Comparison of ENCODE assay signal across 27 mouse cellular contexts in the genomic region with DNA sequence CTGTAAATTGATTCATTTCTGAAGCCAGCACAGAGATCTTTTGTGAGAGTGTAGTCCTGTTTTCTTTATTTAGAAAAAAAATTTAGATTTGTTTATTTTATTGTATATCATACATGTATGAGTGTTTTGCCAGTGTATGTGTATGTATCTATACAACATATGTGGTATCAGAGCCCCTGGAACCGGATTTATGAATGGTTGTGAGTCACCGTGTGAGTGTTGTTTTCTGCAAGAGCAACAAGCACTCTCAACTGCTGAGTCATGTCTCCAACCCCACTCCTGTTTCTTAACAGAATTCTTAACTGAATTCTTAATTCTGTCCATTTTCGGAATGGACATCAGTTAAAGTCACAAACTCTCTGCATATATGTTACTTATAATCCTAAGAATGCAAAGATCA. TPM values are rescaled to one million over a fixed set of nuclear protein-coding genes. Genes with fewer than 3 reads are reported as not detected.
DNase-seq lines count a peak whose midpoint lies in the region; TF ChIP-seq lines count a peak whose summit lies in the region.
"Had no signal": no experiment of that assay in that cellular context is flagged by ENCODE, and none has a peak within 500 bp of the region (broad histone marks: within the 10 kb centered on the region; RNA-seq: fewer than 3 reads in every experiment).

No protein-coding gene starts in this region.

- no peaks in the 10 kb centered on the region for H3K27me3 ChIP-seq in C2C12 (ENCODE audit: control insufficient read depth, insufficient read depth, insufficient read length)
- H3K27me3 ChIP-seq: embryonic facial prominence, embryonic 13.5 days; embryonic facial prominence, embryonic 15.5 days; forebrain, embryonic 13.5 days; forebrain, embryonic 15.5 days had no signal

- no peaks in the 10 kb centered on the region for H3K36me3 ChIP-seq in C2C12 (ENCODE audit: control insufficient read depth, insufficient read depth)
- H3K36me3 ChIP-seq: embryonic facial prominence, embryonic 13.5 days; embryonic facial prominence, embryonic 15.5 days; forebrain, embryonic 15.5 days had no signal

- H3ac ChIP-seq in C2C12 (ENCODE audit: control insufficient read depth, insufficient read length, low read depth): no peak overlapping the region

- H3K4me3 ChIP-seq in C2C12 (ENCODE audit: insufficient read depth, poor library complexity, severe bottlenecking): no peak overlapping the region
- H3K4me3 ChIP-seq: embryonic facial prominence, embryonic 13.5 days; embryonic facial prominence, embryonic 15.5 days; erythroblast, embryonic 14.5 days; forebrain, embryonic 13.5 days; forebrain, embryonic 15.5 days had no signal

- no peak for TF ChIP-seq CTCF in C2C12 (IDR thresholded peaks at IDR 0.05; ENCODE audit: control insufficient read depth, insufficient read depth, insufficient read length)

- DNase-seq in adrenal gland, adult 2 months: peak; percentile 4
- no peak for DNase-seq in adrenal gland, adult 8-10 months
- peak; percentile 60 for DNase-seq in 3T3-L1 (ENCODE audit: low read depth, low spot score)
- DNase-seq in brain, adult 2 months (ENCODE audit: low read depth, low spot score): peak; percentile 20
- no peak for DNase-seq in right cerebral cortex, postnatal 4 days
- no peak for DNase-seq in spleen, adult 12 weeks (ENCODE audit: low spot score)
- no peak for DNase-seq in cerebellum, postnatal 36 days
- DNase-seq: adrenal gland, postnatal 14 days; adrenal gland, postnatal 36 days; B cell, adult 2 months; cerebellum, adult 11 months; cerebellum, adult 18-20 months; cerebellum, adult 8-10 months; cerebellum, postnatal 10 days; cerebellum, postnatal 25 days; embryo, embryonic 11 days; forebrain, postnatal 0 days had no signal

- H3K79me3 ChIP-seq in C2C12 (ENCODE audit: low read depth): no peaks in the 10 kb centered on the region

- no peaks in the 10 kb centered on the region for H3K79me2 ChIP-seq in C2C12 (ENCODE audit: control insufficient read depth, insufficient read depth)

TF ChIP-seq in C2C12, 6 proteins besides CTCF, POLR2A, EP300 and RAD21:
- TF ChIP-seq MYOG (IDR thresholded peaks at IDR 0.05; ENCODE audit: control insufficient read depth, extremely low read depth, insufficient read length) (no peak), FOSL1 (IDR thresholded peaks at IDR 0.05; ENCODE audit: insufficient read depth, low read length, poor library complexity, severe bottlenecking) (peak; percentile 5)

RNA-seq across cellular contexts. Expression of gene Rxrg, which starts 19.1 kb away (rescaled TPM):
- 10 to 100 TPM in 1 of 2 experiments, 1 to 10 TPM in 1; 5.4 to 10.0 TPM for total RNA-seq in adrenal gland, adult 2 months (2021)
- 3.4 and 4.7 TPM in 2 replicates for polyA plus RNA-seq in adrenal gland, adult 2 months (2012; rRNA removed)
- total RNA-seq in adrenal gland, adult 8-10 months (2022): 1 to 10 TPM; 1.2 to 3.3 (median 3.0) TPM
- polyA plus RNA-seq in C2C12 (2012; fragmentation: generic; extraction: Trizol): not detected
- total RNA-seq: common myeloid progenitor, adult 5-6 weeks; MEL had no signal
- polyA plus RNA-seq: activated CD4-positive, CD25-positive, alpha-beta regulatory T cell, adult 4 months; erythroblast, embryonic 14.5 days; Patski had no signal

Comparison
In these comparisons a context has a peak if more than half of its experiments do, and no peak if none do; other contexts are left out.
1. DNase-seq: peak in adrenal gland, adult 2 months (single experiment), 3T3-L1 (single experiment) and brain, adult 2 months (single experiment); none in adrenal gland, adult 8-10 months (single experiment), right cerebral cortex, postnatal 4 days (single experiment), spleen, adult 12 weeks (single experiment) and cerebellum, postnatal 36 days (0 of 2).